Mouse (Mus musculus) limb, embryonic 10.5 days (tissue): ENCODE results near the gene Eif2ak2. TPM values are rescaled to one million over a fixed set of nuclear protein-coding genes. Genes with fewer than 3 reads are reported as not detected.

Source experiments
- DNase-seq: peaks from one replicate; pipeline ENCODE4 v3.0.0-alpha.2; 2017; ENCODE audit warnings: low spot score
- H3K27ac ChIP-seq: fragments of 300-500 bp; sonication (generic); 2 replicates; pipeline ENCODE4 v1.5.1; 2016; ENCODE audit warnings: mild to moderate bottlenecking
- H3K27me3 ChIP-seq: fragments of 300-500 bp; sonication (generic); 2 replicates; pipeline ENCODE4 v1.6.1; 2016; ENCODE audit warnings: low read depth, mild to moderate bottlenecking; ENCODE audit not compliant: poor library complexity, severe bottlenecking
- H3K36me3 ChIP-seq: fragments of 300-500 bp; sonication (generic); 2 replicates; pipeline ENCODE4 v1.6.1; 2016; ENCODE audit warnings: mild to moderate bottlenecking, moderate library complexity
- H3K4me1 ChIP-seq: fragments of 300-500 bp; sonication (generic); 2 replicates; pipeline ENCODE4 v1.6.1; 2016
- H3K4me3 ChIP-seq: fragments of 300-500 bp; sonication (generic); 2 replicates; pipeline ENCODE4 v1.5.1; 2016; ENCODE audit warnings: mild to moderate bottlenecking, moderate library complexity
- H3K9me3 ChIP-seq: fragments of 300-500 bp; sonication (generic); replicated peaks from 2 replicates; pipeline ENCODE4 v1.6.1; 2016; ENCODE audit warnings: mild to moderate bottlenecking
- polyA plus RNA-seq: library from polyadenylated mRNA; unstranded; fragments of >200 nt; fragmentation: Nextera tagmentation; extraction: Ambion mirVana; gene quantifications from 2 replicates; pipeline ENCODE4 v1.2.1, GENCODE M21; 2016

Eif2ak2 gene
- polyA plus RNA-seq, 1 experiment from 2014 or later: 9.9 TPM

DNA sequence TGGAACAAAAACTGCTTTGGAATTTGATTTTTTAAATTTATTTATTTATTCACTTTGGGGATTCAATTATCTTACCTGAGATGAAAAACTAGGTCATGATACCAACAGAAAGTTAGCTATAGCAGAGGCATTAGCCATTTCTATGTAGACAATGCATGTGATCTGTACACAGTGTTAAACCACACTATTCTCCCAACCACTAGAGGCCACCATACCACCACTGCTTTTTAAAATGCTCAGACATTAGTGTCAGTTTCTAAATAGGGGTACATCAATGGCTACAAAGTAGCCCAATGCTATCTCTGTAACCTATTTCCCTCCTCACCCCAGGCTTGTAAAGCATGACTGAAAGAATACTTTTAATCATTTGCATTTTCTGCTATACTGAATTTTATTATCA, 73.4 kb downstream of the Eif2ak2 start:
- Histone ChIP-seq H3K9me3 (no peaks in the 10 kb centered on the region), H3K27ac (no peak overlapping the region), H3K4me1 (no peaks in the 10 kb centered on the region), H3K36me3 (peaks cover 45% of the 10 kb centered on the region), H3K27me3 (no peaks in the 10 kb centered on the region), H3K4me3 (no peak overlapping the region)
- no peak for DNase-seq

Other genes with a start within 250 kb of the Eif2ak2 start
- 4.4 and 5.5 TPM in 2 replicates for gene Strn, start 145.4 kb downstream of the Eif2ak2 start, polyA plus RNA-seq
- 9.8 and 17.5 TPM in 2 replicates for gene Heatr5b, start 47.2 kb downstream of the Eif2ak2 start, polyA plus RNA-seq
- 33.6 and 41.1 TPM in 2 replicates for gene Gpatch11, start 47.0 kb downstream of the Eif2ak2 start, polyA plus RNA-seq
- 0.06 and 0.13 TPM in 2 replicates for gene Sult6b1, start 24.4 kb upstream of the Eif2ak2 start, polyA plus RNA-seq
- 87.0 and 91.3 TPM in 2 replicates for gene Cebpzos, start 33.9 kb upstream of the Eif2ak2 start, polyA plus RNA-seq
- gene Cebpz, start 54.5 kb upstream of the Eif2ak2 start, polyA plus RNA-seq: 53.8 and 56.1 TPM in 2 replicates
- 47.9 and 48.2 TPM in 2 replicates for gene Ndufaf7, start 54.6 kb upstream of the Eif2ak2 start, polyA plus RNA-seq
- 42.6 and 51.8 TPM in 2 replicates for gene Prkd3, start 138.2 kb upstream of the Eif2ak2 start, polyA plus RNA-seq
- 0.99 and 1.3 TPM in 2 replicates for gene Qpct, start 169.3 kb upstream of the Eif2ak2 start, polyA plus RNA-seq